Mouse (Mus musculus): ENCODE measurements around the gene Camta1. TPM values are rescaled to one million over a fixed set of nuclear protein-coding genes. Genes with fewer than 3 reads are reported as not detected.

The Camta1 gene
- polyA plus RNA-seq, 1 experiment from 2014 or later = 77.1 TPM

DNA sequence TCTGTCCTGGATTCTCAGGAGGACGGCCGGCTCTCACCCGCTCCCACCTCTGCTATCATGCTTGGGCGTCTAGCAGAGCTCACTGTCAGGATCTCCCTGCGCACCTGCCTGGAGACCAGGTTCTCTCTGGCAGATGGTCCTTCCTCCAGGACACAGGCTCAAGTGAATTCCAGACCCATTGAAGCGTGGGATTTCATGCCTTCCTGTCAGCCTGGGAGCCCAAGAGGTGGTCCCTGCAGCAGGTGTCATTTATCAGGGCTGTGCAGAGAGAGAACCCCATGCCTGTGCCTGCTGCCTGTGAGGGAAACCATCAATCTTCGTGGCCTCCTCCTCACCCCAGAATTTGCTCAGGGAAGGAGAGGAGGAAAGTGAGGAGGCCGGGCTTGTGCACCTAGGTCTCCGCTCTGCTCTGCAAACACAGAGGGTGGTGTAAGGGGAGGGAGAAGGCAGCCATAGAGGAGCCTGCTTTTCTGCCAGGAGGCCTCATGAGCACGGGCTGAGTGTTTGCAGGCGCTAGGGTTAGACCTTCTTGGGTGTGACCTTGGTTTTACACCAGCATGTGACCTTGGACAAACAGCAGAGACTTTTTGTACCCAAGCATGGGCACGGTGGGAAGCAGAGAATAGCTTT, 551.5 kb downstream of the Camta1 start:
- Histone ChIP-seq H3K36me3 (no peaks in the 10 kb centered on the region), H3K27me3 (no peaks in the 10 kb centered on the region), H3K9ac (no peak overlapping the region), H3K4me2 (replicated peaks) (no peak overlapping the region), H3K9me3 (replicated peaks) (no peaks in the 10 kb centered on the region), H3K27ac (replicated peaks) (no peak overlapping the region), H3K4me1 (0 out of 2 replicates have a peak, but pooled peaks cover 11% of the 10 kb centered on the region), H3K4me3 (replicated peaks) (no peak overlapping the region)
- 46% methylated on average over 12 of the region's 12 CpGs for WGBS
- no peak for ATAC-seq (ENCODE audit: insufficient number of reproducible peaks, low FRiP score, low TSS enrichment, low read depth)

DNA sequence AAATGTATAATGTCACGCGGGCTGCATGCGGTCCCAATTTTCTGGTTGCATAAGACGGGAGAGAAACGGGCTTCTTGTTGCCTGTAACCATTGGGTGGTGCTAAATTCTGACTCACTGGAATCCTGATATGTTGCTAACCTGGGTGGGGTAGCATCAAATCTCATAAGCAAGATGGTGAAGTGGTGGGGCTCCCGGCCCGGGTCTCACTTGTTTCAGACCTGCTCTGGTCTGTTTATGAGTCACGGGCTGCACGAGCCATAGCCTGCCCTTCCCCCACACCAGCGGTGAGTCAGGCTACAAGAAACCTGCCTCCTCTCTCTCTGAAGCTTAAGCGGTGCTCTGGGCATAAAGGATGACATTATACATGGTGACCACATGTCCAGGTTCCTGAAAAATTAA, 554.8 kb downstream of the Camta1 start:
- Histone ChIP-seq H3K27me3 (no peaks in the 10 kb centered on the region), H3K9me3 (replicated peaks) (no peaks in the 10 kb centered on the region), H3K36me3 (no peaks in the 10 kb centered on the region), H3K4me3 (replicated peaks) (no peak overlapping the region), H3K27ac (replicated peaks) (no peak overlapping the region), H3K4me1 (peaks cover 28% of the 10 kb centered on the region), H3K9ac (no peak overlapping the region), H3K4me2 (replicated peaks) (no peak overlapping the region)
- ATAC-seq (ENCODE audit: insufficient number of reproducible peaks, low FRiP score, low TSS enrichment, low read depth) = no peak
- 72% methylated on average over 11 of the region's 11 CpGs for WGBS

DNA sequence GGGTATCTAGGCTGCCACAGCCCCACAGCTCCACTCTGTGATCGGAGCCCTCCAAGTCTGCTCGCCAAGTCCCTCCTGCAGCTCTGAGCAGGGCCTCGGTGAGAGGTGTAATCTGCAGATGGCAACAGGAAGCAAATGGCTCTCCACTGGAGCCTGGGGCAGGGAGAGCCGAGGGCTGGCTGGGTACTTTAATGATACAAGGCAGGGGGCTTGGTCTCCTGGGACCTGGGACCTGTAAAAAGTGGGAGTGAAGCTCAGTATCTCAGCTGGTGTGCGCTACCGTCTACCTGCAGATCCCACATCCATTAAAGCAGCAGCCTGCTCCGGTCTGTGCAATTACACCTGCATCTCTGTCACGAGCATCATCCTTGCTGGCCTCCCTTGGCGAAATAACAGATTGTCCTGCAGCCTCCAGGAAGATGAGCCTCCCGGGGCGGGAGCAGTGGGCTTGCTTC, 555.3 kb downstream of the Camta1 start:
- Histone ChIP-seq H3K27me3 (no peaks in the 10 kb centered on the region), H3K4me1 (peaks cover 31% of the 10 kb centered on the region), H3K27ac (replicated peaks) (no peak overlapping the region), H3K36me3 (no peaks in the 10 kb centered on the region), H3K4me3 (replicated peaks) (no peak overlapping the region), H3K9me3 (replicated peaks) (no peaks in the 10 kb centered on the region), H3K9ac (no peak overlapping the region), H3K4me2 (replicated peaks) (no peak overlapping the region)
- ATAC-seq (ENCODE audit: insufficient number of reproducible peaks, low FRiP score, low TSS enrichment, low read depth) = no peak
- 69% methylated on average over 11 of the region's 11 CpGs for WGBS

- Histone ChIP-seq H3K4me3 (replicated peaks) (no peak overlapping the region), H3K4me1 (peaks cover 33% of the 10 kb centered on the region), H3K27ac (replicated peaks) (no peak overlapping the region), H3K9ac (no peak overlapping the region), H3K27me3 (no peaks in the 10 kb centered on the region), H3K36me3 (no peaks in the 10 kb centered on the region), H3K4me2 (replicated peaks) (no peak overlapping the region), H3K9me3 (replicated peaks) (no peaks in the 10 kb centered on the region)
- ATAC-seq (ENCODE audit: insufficient number of reproducible peaks, low FRiP score, low TSS enrichment, low read depth) = no peak
- WGBS = 81% methylated on average over 6 of the region's 6 CpGs
These were observed 555.9 kb downstream of the Camta1 start for GRCm38 (mm10) chr4:151305761-151306160.

GRCm38 (mm10) chr4:151303931-151304330, 557.7 kb downstream of the Camta1 start:
- H3K4me3 ChIP-seq (replicated peaks) = no peak overlapping the region
- H3K36me3 ChIP-seq = no peaks in the 10 kb centered on the region
- H3K4me2 ChIP-seq (replicated peaks) = no peak overlapping the region
- 80% methylated on average over 3 of the region's 3 CpGs for WGBS
- ATAC-seq (ENCODE audit: insufficient number of reproducible peaks, low FRiP score, low TSS enrichment, low read depth) = no peak
- no peak overlapping the region for H3K27ac ChIP-seq (replicated peaks)
- H3K9ac ChIP-seq = no peak overlapping the region
- peaks cover 5% of the 10 kb centered on the region; the same call in 1 of the 2 replicates for H3K27me3 ChIP-seq
- H3K4me1 ChIP-seq = peaks cover 31% of the 10 kb centered on the region
- no peaks in the 10 kb centered on the region for H3K9me3 ChIP-seq (replicated peaks)

DNA sequence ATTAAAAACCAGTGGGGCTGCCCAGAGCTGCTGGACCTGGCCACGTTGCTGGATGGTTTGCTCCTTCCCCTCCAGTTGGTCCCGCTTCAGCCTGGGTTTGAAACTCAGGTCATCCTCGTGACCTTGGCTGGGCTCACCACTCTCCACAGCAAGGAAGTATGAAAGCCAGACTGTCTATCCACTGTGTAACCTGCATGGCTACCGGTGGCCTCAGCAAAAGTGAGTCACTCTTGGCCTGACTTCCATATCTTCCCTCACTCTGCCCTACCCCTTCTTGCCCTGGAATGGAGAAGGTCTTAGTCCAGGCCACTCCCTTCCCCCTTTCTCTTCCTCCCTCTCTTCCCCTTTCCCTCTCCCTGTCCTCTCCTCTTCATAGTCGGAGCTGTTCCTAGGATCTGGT, 558.2 kb downstream of the Camta1 start:
- Histone ChIP-seq H3K36me3 (no peaks in the 10 kb centered on the region), H3K4me3 (replicated peaks) (no peak overlapping the region), H3K9me3 (replicated peaks) (no peaks in the 10 kb centered on the region), H3K9ac (no peak overlapping the region), H3K4me1 (peaks cover 31% of the 10 kb centered on the region), H3K4me2 (replicated peaks) (no peak overlapping the region), H3K27me3 (peaks cover 5% of the 10 kb centered on the region; the same call in 1 of the 2 replicates), H3K27ac (replicated peaks) (0 out of 2 replicates have a peak overlapping the region, but pooled peaks have one; percentile 61)
- no peak for ATAC-seq (ENCODE audit: insufficient number of reproducible peaks, low FRiP score, low TSS enrichment, low read depth)
- 78% methylated on average over 5 of the region's 5 CpGs for WGBS

DNA sequence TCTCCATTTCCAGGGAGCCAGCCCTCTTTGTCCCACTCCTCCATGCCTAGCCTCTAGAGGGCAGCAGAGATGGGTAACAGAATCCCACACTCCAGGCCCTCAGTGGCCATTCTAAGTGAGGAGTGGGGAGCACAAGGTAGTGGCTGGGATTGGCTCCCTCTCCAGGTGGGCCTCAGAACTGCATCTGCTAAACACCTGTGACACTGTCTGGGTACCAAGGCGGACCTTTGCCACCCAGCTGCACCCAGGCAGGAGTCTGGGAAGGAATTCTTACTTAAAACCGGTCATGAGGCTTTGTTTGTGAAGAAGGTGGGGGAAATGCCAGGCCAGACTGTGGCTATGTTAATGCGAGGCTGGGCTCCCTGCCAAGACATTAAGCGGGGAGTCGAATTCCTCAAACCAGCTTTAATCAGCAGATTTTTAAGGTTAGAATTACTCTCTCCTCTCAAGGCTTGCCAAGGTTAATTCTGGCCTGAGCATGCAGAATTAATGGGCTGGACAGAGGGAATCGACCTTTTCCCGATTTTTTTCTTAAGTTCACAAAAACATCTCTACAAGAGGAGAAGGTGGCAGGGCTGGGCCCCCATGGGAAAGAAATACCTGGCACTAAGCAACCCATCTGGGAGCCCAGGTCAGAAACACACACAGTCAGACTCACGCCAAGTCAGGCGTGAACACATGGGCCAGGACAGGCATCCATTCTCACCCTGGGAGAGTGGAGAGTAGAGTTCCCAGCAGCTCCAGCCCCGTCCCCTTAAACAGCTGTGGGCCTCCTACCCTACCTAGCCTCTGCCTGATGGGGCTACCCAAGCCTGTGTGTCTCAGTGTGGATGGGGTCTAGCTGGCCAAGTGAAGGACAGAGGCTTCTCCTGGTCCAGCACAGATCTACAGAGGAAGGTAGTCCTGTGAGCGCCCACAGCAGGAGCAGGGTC, 559.2 kb downstream of the Camta1 start:
- H3K36me3 ChIP-seq = no peaks in the 10 kb centered on the region
- H3K4me3 ChIP-seq (replicated peaks) = no peak overlapping the region
- H3K27me3 ChIP-seq = peaks cover 5% of the 10 kb centered on the region; the same call in 1 of the 2 replicates
- 20% methylated on average over 11 of the region's 11 CpGs for WGBS
- H3K27ac ChIP-seq (replicated peaks) = peak overlapping the region; percentile 65
- no peak overlapping the region for H3K4me2 ChIP-seq (replicated peaks)
- H3K9ac ChIP-seq = no peak overlapping the region
- H3K4me1 ChIP-seq = peaks cover 31% of the 10 kb centered on the region
- peak; percentile 81 for ATAC-seq (ENCODE audit: insufficient number of reproducible peaks, low FRiP score, low TSS enrichment, low read depth)
- H3K9me3 ChIP-seq (replicated peaks) = no peaks in the 10 kb centered on the region

GRCm38 (mm10) chr4:151301337-151301736, 560.3 kb downstream of the Camta1 start:
- no peak overlapping the region for H3K4me2 ChIP-seq (replicated peaks)
- H3K27ac ChIP-seq (replicated peaks) = no peak overlapping the region
- 54% methylated on average over 9 of the region's 9 CpGs for WGBS
- H3K9me3 ChIP-seq (replicated peaks) = no peaks in the 10 kb centered on the region
- no peaks in the 10 kb centered on the region for H3K36me3 ChIP-seq
- H3K27me3 ChIP-seq = peaks cover 5% of the 10 kb centered on the region; the same call in 1 of the 2 replicates
- ATAC-seq (ENCODE audit: insufficient number of reproducible peaks, low FRiP score, low TSS enrichment, low read depth) = no peak
- H3K4me3 ChIP-seq (replicated peaks) = no peak overlapping the region
- H3K9ac ChIP-seq = no peak overlapping the region
- peaks cover 31% of the 10 kb centered on the region for H3K4me1 ChIP-seq

DNA sequence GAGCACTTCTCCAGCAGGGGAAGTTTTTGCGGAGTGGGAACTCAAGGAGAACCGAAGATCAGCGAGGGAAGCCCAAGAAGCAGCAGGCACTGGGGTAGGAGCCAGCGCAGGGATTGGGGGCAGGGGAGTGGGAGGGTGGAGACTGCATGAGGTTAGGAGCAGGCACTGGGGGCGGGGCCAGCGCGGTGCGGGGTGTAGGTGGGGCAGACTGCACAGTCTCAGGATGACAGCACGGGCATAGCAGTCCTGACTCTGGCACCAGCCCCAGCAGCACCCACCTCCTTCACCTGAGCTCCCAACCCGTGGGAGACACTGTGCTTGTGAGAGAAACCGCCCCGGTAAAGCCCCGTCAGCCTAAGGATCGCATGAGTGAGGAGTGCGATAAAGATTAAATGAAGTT, 561.0 kb downstream of the Camta1 start:
- Histone ChIP-seq H3K4me1 (peaks cover 31% of the 10 kb centered on the region), H3K36me3 (no peaks in the 10 kb centered on the region), H3K9ac (no peak overlapping the region), H3K4me3 (replicated peaks) (no peak overlapping the region), H3K27ac (replicated peaks) (no peak overlapping the region), H3K27me3 (peaks cover 5% of the 10 kb centered on the region; the same call in 1 of the 2 replicates), H3K4me2 (replicated peaks) (no peak overlapping the region; the same call in 1 of the 2 replicates), H3K9me3 (replicated peaks) (no peaks in the 10 kb centered on the region)
- 17% methylated on average over 15 of the region's 15 CpGs for WGBS
- ATAC-seq (ENCODE audit: insufficient number of reproducible peaks, low FRiP score, low TSS enrichment, low read depth) = 0 out of 2 replicates have a peak, but pooled peaks have one; percentile 41

- H3K36me3 ChIP-seq = no peaks in the 10 kb centered on the region
- H3K9me3 ChIP-seq (replicated peaks) = no peaks in the 10 kb centered on the region
- H3K27me3 ChIP-seq = peaks cover 5% of the 10 kb centered on the region; the same call in 1 of the 2 replicates
- ATAC-seq (ENCODE audit: insufficient number of reproducible peaks, low FRiP score, low TSS enrichment, low read depth) = no peak
- H3K4me2 ChIP-seq (replicated peaks) = no peak overlapping the region
- H3K4me1 ChIP-seq = peaks cover 6% of the 10 kb centered on the region; the same call in 1 of the 2 replicates
- H3K4me3 ChIP-seq (replicated peaks) = no peak overlapping the region
- H3K9ac ChIP-seq = no peak overlapping the region
- WGBS = 63% methylated on average over 13 of the region's 13 CpGs
- no peak overlapping the region for H3K27ac ChIP-seq (replicated peaks)
These were observed 566.0 kb downstream of the Camta1 start for GRCm38 (mm10) chr4:151295515-151296203.
